Mouse (Mus musculus): ENCODE data around the gene Adarb2.

DNA sequence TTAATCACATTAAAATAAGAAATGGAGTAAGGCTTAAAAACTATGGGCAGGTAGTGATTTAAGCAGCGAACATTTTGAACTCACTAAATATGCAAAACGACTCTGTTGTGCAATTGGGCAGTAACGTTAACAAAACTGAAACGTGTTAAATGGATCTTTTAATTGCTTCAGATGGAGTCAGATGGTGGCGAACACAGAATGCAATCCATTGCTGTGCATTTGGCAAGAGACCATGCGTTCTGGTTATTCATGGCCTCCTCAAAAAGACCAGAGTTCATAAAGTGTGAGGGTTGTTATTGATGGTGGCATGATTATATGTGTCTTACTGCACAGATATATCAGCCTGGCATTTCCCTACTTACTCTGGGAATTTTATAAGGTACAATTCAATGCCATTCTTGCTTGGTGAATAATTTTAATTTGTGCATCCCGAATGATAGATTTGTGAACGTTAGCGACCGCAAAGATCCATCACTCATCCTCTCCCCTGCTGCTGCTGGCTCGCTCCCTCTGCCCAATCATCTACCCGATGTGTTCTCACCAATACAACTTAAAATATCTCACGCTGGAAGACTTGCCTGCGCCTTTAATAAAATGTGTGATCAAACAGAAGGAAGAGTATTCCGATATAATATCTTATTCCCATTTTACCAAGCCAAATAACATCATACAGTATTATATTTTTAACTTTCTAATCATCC is 221.5 kb downstream of the Adarb2 start:
- TF ChIP-seq CTCF (IDR thresholded peaks at IDR 0.05; ENCODE audit: low read depth), result no peak
- no peak for TF ChIP-seq EP300 (optimal IDR thresholded peaks at IDR 0.05)
